Mouse (Mus musculus): ENCODE data around the gene Iqsec1.
"Not testable (repeated sequence)": the region's sequence is repeated elsewhere in the genome, so short reads cannot be mapped to it uniquely, and the experiment has no call there.

Gene Iqsec1

GRCm38 (mm10) chr6:90660398-90661028 lies 328.0 kb downstream of the Iqsec1 start:
- no peak for DNase-seq (ENCODE audit: low spot score)

GRCm38 (mm10) chr6:90659913-90660312 lies 328.6 kb downstream of the Iqsec1 start:
- DNase-seq (ENCODE audit: low spot score) = no peak

GRCm38 (mm10) chr6:90656344-90656850 lies 332.1 kb downstream of the Iqsec1 start:
- not testable (repeated sequence) for DNase-seq (ENCODE audit: low spot score)

GRCm38 (mm10) chr6:90653736-90654135 lies 334.7 kb downstream of the Iqsec1 start:
- no peak for DNase-seq (ENCODE audit: low spot score)

GRCm38 (mm10) chr6:90650634-90651033 lies 337.9 kb downstream of the Iqsec1 start:
- DNase-seq (ENCODE audit: low spot score) = no peak

GRCm38 (mm10) chr6:90649279-90649678 lies 339.2 kb downstream of the Iqsec1 start:
- DNase-seq (ENCODE audit: low spot score) = no peak

GRCm38 (mm10) chr6:90648391-90648790 lies 340.1 kb downstream of the Iqsec1 start:
- no peak for DNase-seq (ENCODE audit: low spot score)

- no peak for DNase-seq (ENCODE audit: low spot score)
Observed at GRCm38 (mm10) chr6:90644965-90645364, 343.5 kb downstream of the Iqsec1 start.

- no peak for DNase-seq (ENCODE audit: low spot score)
Observed at GRCm38 (mm10) chr6:90643057-90643456, 345.4 kb downstream of the Iqsec1 start.

- no peak for DNase-seq (ENCODE audit: low spot score)
Observed at GRCm38 (mm10) chr6:90635611-90636010, 352.9 kb downstream of the Iqsec1 start.

GRCm38 (mm10) chr6:90635081-90635480 lies 353.4 kb downstream of the Iqsec1 start:
- DNase-seq (ENCODE audit: low spot score) = no peak

GRCm38 (mm10) chr6:90632526-90632925 lies 356.0 kb downstream of the Iqsec1 start:
- not testable (repeated sequence) for DNase-seq (ENCODE audit: low spot score)

- DNase-seq (ENCODE audit: low spot score) = no peak
Observed at GRCm38 (mm10) chr6:90630427-90630826, 358.1 kb downstream of the Iqsec1 start.

GRCm38 (mm10) chr6:90629506-90629905 lies 359.0 kb downstream of the Iqsec1 start:
- DNase-seq (ENCODE audit: low spot score) = no peak

GRCm38 (mm10) chr6:90627556-90627955 lies 360.9 kb downstream of the Iqsec1 start:
- DNase-seq (ENCODE audit: low spot score) = no peak

- DNase-seq (ENCODE audit: low spot score) = no peak
Observed at GRCm38 (mm10) chr6:90625207-90625994, 363.1 kb downstream of the Iqsec1 start.

- no peak for DNase-seq (ENCODE audit: low spot score)
Observed at GRCm38 (mm10) chr6:90624733-90625132, 363.8 kb downstream of the Iqsec1 start.

GRCm38 (mm10) chr6:90624184-90624583 lies 364.3 kb downstream of the Iqsec1 start:
- no peak for DNase-seq (ENCODE audit: low spot score)

- DNase-seq (ENCODE audit: low spot score) = no peak
Observed at GRCm38 (mm10) chr6:90623456-90623836, 365.0 kb downstream of the Iqsec1 start.

- no peak for DNase-seq (ENCODE audit: low spot score)
Observed at GRCm38 (mm10) chr6:90622758-90623455, 365.6 kb downstream of the Iqsec1 start.

GRCm38 (mm10) chr6:90621584-90621890 lies 366.9 kb downstream of the Iqsec1 start:
- no peak for DNase-seq (ENCODE audit: low spot score)

GRCm38 (mm10) chr6:90620791-90621583 lies 367.5 kb downstream of the Iqsec1 start:
- no peak for DNase-seq (ENCODE audit: low spot score)

Data from urinary bladder, postnatal 10 days (tissue).